Mouse (Mus musculus) lung, embryonic 14.5 days (tissue): ENCODE data around the gene Cflar. TPM values are rescaled to one million over a fixed set of nuclear protein-coding genes. Genes with fewer than 3 reads are reported as not detected.
"Not testable (repeated sequence)": the region's sequence is repeated elsewhere in the genome, so short reads cannot be mapped to it uniquely, and the experiment has no call there.

ENCODE experiments used
- ATAC-seq: fragments of 200-750 bp; cut with Nextera tagmentation; 2 replicates; pipeline ENCODE4 v1.8.0; 2017; ENCODE audit warnings: mild to moderate bottlenecking, moderate TSS enrichment, moderate library complexity; ENCODE audit not compliant: insufficient read depth
- DNase-seq: peaks from one replicate; pipeline ENCODE4 v3.0.0-alpha.2; 2015
- H3K27ac ChIP-seq: fragments of 300-500 bp; sonication (generic); 2 replicates; pipeline ENCODE4 v1.5.1; 2014; ENCODE audit warnings: low read depth, mild to moderate bottlenecking, moderate library complexity
- H3K27me3 ChIP-seq: fragments of 300-500 bp; sonication (generic); 2 replicates; pipeline ENCODE4 v1.6.1; 2014; ENCODE audit warnings: low read length, control low read depth; ENCODE audit not compliant: insufficient read depth
- H3K36me3 ChIP-seq: fragments of 300-500 bp; sonication (generic); 2 replicates; pipeline ENCODE4 v1.6.1; 2014; ENCODE audit warnings: control low read depth; ENCODE audit not compliant: insufficient read depth
- H3K4me1 ChIP-seq: fragments of 300-500 bp; sonication (generic); 2 replicates; pipeline ENCODE4 v1.6.1; 2014; ENCODE audit warnings: antibody characterized with exemption, control low read depth; ENCODE audit not compliant: insufficient read depth
- H3K4me2 ChIP-seq: fragments of 300-500 bp; sonication (generic); 2 replicates; pipeline ENCODE4 v1.6.1; 2014; ENCODE audit warnings: mild to moderate bottlenecking
- H3K4me3 ChIP-seq: fragments of 300-500 bp; sonication (generic); 2 replicates; pipeline ENCODE4 v1.5.1; 2014; ENCODE audit warnings: low read depth, low read length
- H3K9ac ChIP-seq: fragments of 300-500 bp; sonication (generic); 2 replicates; pipeline ENCODE4 v1.6.1; 2014
- H3K9me3 ChIP-seq: fragments of 300-500 bp; sonication (generic); 2 replicates; pipeline ENCODE4 v1.6.1; 2016; ENCODE audit warnings: low read depth, low read length, control low read depth
- CTCF ChIP-seq: IDR thresholded peaks from 2 replicates; pipeline ENCODE4 v1.5.1; 2016; ENCODE audit warnings: antibody characterized with exemption, low read depth
- WGBS: fragments of 180-500 bp; shearing (Covaris S2); extraction: QIAGEN DNeasy Blood & Tissue Kit; methylation state at CpG from one replicate; pipeline ENCODE4 v1.1.7; 2014; 5-methylcytosine and 5-hydroxymethylcytosine counted together
- polyA plus RNA-seq: library from polyadenylated mRNA; unstranded; fragments of >200 nt; fragmentation: Nextera tagmentation; extraction: Ambion mirVana; gene quantifications from 2 replicates; pipeline ENCODE4 v1.2.1, GENCODE M21; 2014

The Cflar gene
- polyA plus RNA-seq, 1 experiment from 2014 or later: 35.9 TPM

DNA sequence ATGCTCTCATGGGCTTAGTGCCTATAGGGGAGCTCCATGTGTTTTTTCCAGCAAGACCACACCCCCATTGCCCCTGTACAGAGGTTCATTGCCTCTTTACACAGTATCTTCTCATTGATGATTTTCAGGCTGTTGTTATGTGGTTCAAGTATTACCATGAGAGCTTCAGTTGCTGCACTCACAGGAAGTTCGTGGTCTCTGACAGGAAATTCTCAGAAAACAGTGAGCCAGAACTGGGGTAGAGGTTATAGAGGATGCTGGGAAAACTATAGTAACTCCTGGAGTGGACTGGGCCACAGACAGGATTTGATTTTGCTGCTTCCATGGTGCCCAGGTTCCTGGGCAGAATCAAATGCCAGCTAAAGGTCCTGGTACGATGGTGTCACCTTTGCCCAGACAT is 86.1 kb downstream of the Cflar start:
- WGBS: 75% methylated on average over 2 of the region's 2 CpGs
- Histone ChIP-seq H3K27me3 (no peaks in the 10 kb centered on the region), H3K36me3 (peaks cover 11% of the 10 kb centered on the region), H3K9me3 (peaks cover 4% of the 10 kb centered on the region; the same call in 1 of the 2 replicates), H3K4me2 (peak overlapping the region; percentile 53), H3K4me3 (no peak overlapping the region), H3K27ac (no peak overlapping the region), H3K4me1 (no peaks in the 10 kb centered on the region; the same call in none of the 2 replicates), H3K9ac (no peak overlapping the region)
- DNase-seq (peak; percentile 15), ATAC-seq (no peak)
- no peak for TF ChIP-seq CTCF

DNA sequence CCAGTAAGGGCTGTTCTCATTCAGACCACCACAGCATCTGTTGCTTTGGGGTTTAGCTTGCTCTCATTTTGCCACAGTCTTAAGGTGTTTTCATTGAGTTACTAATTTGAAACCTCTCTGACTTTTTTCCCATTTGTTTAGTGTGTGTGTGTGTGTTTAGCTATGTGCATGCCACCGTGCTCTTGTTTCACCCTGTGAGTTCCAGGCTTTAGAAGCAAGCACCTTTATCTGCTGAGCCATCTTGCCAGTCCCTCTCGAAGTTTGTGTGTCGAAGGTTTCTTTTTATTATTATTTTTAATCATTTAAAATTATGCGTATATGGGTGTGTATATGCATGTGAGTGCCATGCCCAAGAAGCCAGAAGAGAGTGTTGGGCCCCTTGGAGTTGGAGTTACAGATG is 87.6 kb downstream of the Cflar start:
- Histone ChIP-seq H3K27me3 (no peaks in the 10 kb centered on the region), H3K9me3 (peaks cover 4% of the 10 kb centered on the region; the same call in 1 of the 2 replicates), H3K9ac (no peak overlapping the region), H3K36me3 (peaks cover 11% of the 10 kb centered on the region), H3K4me3 (no peak overlapping the region), H3K27ac (no peak overlapping the region), H3K4me2 (no peak overlapping the region), H3K4me1 (no peaks in the 10 kb centered on the region; the same call in none of the 2 replicates)
- WGBS: 93% methylated on average over 4 of the region's 4 CpGs
- TF ChIP-seq CTCF: no peak
- no peak for DNase-seq
- no peak for ATAC-seq

DNA sequence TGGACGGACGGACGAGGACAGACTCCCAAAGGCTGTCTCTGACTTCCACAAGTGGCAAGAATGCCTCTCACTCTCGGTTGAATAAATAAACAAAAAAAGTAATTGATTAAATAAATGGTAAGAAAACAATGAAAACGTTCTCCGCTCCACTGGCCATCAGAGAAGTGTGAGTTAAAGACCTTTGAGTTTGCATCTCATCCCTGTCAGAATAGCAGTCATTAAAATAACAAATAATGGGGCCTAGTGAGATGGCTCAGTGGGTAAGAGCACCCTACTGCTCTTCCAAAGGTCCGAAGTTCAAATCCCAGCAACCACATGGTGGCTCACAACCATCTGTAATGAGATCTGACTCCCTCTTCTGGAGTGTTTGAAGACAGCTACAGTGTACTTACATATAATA is 89.3 kb downstream of the Cflar start:
- H3K36me3 ChIP-seq: peaks cover 11% of the 10 kb centered on the region
- H3K4me2 ChIP-seq, H3K4me3 ChIP-seq, H3K27me3 ChIP-seq, H3K27ac ChIP-seq, H3K9me3 ChIP-seq, DNase-seq, H3K9ac ChIP-seq, H3K4me1 ChIP-seq, ATAC-seq: not testable (repeated sequence)
- WGBS: 64% methylated on average over 7 of the region's 7 CpGs

DNA sequence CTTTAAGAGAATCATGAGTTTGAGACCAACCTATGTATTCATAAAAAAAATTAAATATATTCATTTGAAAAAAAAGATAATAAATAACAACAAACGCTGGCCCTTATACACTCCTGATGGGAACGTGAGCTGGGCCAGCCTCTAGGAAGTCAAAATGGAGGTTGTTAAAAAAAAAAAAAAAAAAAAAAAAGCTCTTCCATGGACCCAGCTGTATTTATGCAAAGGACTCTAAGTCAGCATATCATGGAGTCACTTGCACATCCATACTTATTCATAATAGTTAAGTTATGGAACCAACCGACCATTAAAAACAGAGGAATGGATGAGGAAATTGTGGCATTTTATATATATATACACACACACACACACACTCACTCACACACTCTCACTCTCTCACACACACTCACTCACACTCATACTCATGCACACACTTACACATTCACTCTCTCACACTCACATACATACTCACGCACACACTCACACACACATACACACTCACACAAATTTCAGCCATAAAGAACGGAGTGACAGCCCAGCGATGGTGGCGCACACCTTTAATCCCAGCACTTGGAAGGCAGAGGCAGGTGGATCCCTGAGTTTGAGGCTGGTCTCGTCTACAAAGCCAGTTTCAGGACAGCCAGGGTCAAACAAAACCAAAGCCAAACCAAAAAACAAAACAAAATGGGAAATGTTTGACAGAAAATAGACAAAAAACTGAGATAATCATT is 90.4 kb downstream of the Cflar start:
- ATAC-seq: no peak
- no peak overlapping the region for H3K4me3 ChIP-seq
- no peaks in the 10 kb centered on the region for H3K27me3 ChIP-seq
- 0 out of 2 replicates have a peak overlapping the region, but pooled peaks have one; percentile 48 for H3K27ac ChIP-seq
- H3K4me1 ChIP-seq: no peaks in the 10 kb centered on the region; the same call in none of the 2 replicates
- no peak overlapping the region for H3K9ac ChIP-seq
- peaks cover 4% of the 10 kb centered on the region; the same call in 1 of the 2 replicates for H3K9me3 ChIP-seq
- TF ChIP-seq CTCF: no peak
- H3K36me3 ChIP-seq: peaks cover 11% of the 10 kb centered on the region
- no peak for DNase-seq
- WGBS: 87% methylated on average over 8 of the region's 8 CpGs
- peak overlapping the region; percentile 33 for H3K4me2 ChIP-seq

DNA sequence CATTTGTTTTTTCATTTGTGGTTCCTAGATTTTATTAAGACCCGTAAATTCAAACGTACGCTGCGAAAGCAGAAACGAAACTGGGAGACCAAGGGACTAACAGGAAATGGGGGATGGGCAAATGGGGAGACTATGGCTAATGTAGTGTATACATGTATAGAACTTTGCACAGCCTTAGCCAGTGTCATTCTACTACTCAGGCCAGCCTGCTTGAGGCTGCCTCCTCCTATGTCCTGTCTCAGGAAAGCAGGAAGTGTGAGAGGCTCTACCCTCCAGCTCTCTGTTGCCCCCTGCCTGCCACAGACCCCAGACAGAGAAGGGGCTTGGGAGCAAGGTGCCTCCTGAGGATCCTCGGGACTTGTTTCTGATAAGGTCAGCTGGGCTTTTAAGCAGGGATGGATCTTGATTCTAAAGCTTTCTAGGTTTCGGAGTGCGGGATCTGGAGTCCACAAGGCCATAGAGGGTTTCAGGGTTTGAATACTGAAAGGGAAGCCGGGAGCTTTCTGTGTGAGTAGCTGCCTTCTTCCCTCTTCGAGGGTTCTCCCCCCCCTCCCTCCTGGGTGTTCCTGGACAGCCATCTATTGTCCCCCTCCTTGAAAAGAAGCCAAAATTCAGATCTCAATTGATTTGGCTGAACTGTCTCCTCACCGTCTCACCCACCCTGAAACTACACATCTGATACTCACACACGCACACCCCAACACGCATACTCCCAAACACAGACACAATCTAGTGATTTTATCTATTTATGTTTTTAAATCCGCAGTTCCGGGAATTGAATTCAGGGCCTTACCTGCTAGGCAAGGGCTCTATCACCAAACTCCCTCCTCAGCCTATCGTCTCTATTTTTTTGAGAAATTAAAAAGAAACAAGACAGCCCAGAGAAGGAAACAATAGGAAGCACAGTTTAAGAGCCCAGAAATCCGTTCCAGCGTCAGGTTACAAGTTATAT is 91.3 kb downstream of the Cflar start:
- Histone ChIP-seq H3K9me3 (peaks cover 4% of the 10 kb centered on the region; the same call in 1 of the 2 replicates), H3K4me1 (no peaks in the 10 kb centered on the region), H3K27ac (no peak overlapping the region), H3K27me3 (no peaks in the 10 kb centered on the region), H3K36me3 (peaks cover 11% of the 10 kb centered on the region), H3K4me2 (peak overlapping the region; percentile 33; the same call in 1 of the 2 replicates), H3K4me3 (no peak overlapping the region), H3K9ac (no peak overlapping the region)
- peak; percentile 66 for DNase-seq
- WGBS: 78% methylated on average over 18 of the region's 18 CpGs
- peak; percentile 42 for TF ChIP-seq CTCF
- peak; percentile 74; the same call in 1 of the 2 replicates for ATAC-seq

DNA sequence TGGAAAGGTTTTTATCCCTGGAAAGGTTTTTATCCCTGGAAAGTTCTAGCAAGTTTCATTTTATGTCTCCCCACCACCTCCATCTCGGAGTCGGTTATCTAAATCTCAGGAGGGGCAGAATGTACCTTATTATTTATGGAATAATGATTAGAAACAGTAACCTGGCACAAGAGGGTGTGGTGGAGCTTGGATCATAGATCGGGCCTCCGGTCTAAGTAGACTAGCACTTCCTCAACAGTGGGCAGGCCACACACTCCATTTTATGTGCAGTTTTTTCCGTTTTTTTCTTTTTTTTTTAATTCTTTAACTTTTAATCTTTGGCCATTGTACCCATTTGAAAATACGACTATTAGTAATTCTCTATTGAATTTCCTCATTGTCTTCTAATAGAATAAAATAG is 92.2 kb downstream of the Cflar start:
- H3K27ac ChIP-seq: no peak overlapping the region
- no peaks in the 10 kb centered on the region for H3K27me3 ChIP-seq
- peaks cover 11% of the 10 kb centered on the region for H3K36me3 ChIP-seq
- H3K4me3 ChIP-seq: no peak overlapping the region
- no peak for TF ChIP-seq CTCF
- no peak overlapping the region for H3K9ac ChIP-seq
- WGBS: 88% methylated on average over 6 of the region's 6 CpGs
- no peaks in the 10 kb centered on the region for H3K4me1 ChIP-seq
- DNase-seq (no peak), ATAC-seq (no peak)
- H3K9me3 ChIP-seq: peaks cover 8% of the 10 kb centered on the region; the same call in 1 of the 2 replicates
- no peak overlapping the region for H3K4me2 ChIP-seq

DNA sequence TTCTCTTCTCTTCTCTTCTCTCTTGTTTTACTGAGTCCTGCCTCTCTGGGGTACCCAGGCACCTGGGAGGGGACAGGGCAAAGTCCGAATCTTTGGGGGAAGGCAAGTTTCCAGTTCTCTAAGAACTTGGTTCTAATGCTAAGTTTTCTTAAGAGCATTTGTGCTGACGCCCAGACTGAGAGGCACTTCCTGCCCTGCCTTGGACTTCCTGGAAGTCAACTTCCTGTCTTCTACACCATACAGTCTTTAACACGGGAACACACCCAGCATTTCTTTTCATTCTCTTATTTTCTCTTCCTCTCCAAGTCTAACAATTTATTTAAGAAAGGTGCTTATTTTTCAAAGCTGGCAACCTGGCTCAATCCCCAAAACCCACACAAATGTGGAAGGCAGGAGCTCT is 95.3 kb downstream of the Cflar start:
- Histone ChIP-seq H3K4me2 (no peak overlapping the region), H3K4me1 (no peaks in the 10 kb centered on the region), H3K4me3 (no peak overlapping the region), H3K9me3 (peaks cover 11% of the 10 kb centered on the region; the same call in 1 of the 2 replicates), H3K27ac (no peak overlapping the region), H3K9ac (no peak overlapping the region), H3K27me3 (no peaks in the 10 kb centered on the region), H3K36me3 (no peaks in the 10 kb centered on the region)
- DNase-seq (no peak), ATAC-seq (no peak)
- TF ChIP-seq CTCF: no peak
- WGBS: 68% methylated on average over 3 of the region's 3 CpGs

Other genes with a start within 250 kb of the Cflar start
- 38.0 and 40.8 TPM in 2 replicates for gene Orc2, start 206.4 kb upstream of the Cflar start, polyA plus RNA-seq
- gene Fam126b, start 125.2 kb upstream of the Cflar start, polyA plus RNA-seq: 7.2 and 8.8 TPM in 2 replicates
- gene Ndufb3, start 125.1 kb upstream of the Cflar start, polyA plus RNA-seq: 159 and 176 TPM in 2 replicates
- gene Als2cr12, start 15.5 kb upstream of the Cflar start, polyA plus RNA-seq: not detected in 2 replicates
- gene Casp8, start 83.9 kb downstream of the Cflar start, polyA plus RNA-seq: 48.9 and 50.4 TPM in 2 replicates